Mouse (Mus musculus) colon, adult 2 months (tissue): ENCODE results near the gene Scel. TPM values are rescaled to one million over a fixed set of nuclear protein-coding genes. Genes with fewer than 3 reads are reported as not detected.

Experiments
- polyA plus RNA-seq: library from polyadenylated mRNA; depleted of rRNA; stranded (reverse); fragments of >200 nt; gene quantifications from 2 replicates; pipeline ENCODE4 v1.2.3, GENCODE M21; 2012; rRNA removed

The Scel gene
- 0.27 and 0.45 TPM in 2 replicates for polyA plus RNA-seq

DNA sequence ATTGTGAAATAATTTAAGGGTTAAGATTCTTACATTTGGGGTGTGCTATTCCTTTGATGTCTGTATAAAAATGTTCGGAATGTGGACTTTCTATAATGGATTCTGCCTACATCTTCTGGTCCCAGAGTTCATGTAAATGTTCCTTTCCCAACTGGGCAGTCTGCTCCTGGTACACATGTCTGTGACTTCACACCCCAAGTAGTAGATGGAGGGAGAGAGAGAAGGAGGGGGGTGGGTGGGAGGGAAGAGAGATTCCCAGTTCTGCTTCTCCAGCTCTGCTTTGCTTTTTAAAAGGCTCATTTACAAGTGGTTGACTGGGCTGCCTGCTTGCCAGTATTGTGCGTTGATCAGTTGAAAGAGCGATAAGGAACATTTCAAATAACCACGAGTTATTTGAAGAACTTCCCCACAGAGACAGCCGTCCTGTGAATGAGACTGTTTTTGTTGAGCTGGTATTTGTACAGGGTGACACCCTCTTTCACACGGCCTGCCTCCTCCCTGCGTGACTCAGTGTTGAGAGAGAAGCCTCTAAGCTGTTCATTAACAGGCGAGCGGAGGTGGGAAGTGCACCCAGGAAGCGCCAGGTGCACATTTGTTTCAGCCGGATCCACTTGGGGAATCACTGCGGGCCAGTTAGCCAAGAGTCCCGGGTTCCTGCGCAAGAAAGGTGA, at the start of gene Scel:
TSS of gene Scel (plus strand) at position 541 of the 671 bp plus-strand sequence.

DNA sequence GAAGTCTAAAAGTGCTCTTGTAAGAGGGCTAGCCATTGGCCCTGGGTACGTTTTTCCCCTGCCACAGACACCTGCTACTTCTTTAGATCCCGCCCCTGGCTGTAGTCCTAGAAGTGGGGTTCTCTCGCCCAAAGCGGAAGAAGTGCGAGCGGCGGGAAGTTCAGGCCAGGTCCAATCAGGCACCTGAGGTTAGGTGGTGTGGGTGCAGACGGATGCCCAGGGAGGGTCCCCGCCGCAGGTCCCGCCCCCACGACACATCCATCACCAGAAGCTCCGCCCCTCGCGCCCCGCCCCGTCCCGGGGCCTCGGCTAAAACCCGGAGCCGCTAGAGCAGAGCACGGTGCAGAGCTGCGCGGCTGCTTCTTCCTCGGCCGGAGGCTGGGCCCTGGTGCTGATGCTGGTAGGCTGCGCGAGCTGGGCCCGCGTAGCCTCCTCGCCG, 136.8 kb downstream of the Scel start, which contains the start of gene Slain1:
TSS of gene Slain1 (plus strand) at position 333 of the 439 bp plus-strand sequence.

Other genes with a start within 250 kb of the Scel start
- gene Mycbp2, start 166.5 kb upstream of the Scel start, polyA plus RNA-seq, result 8.6 and 11.5 TPM in 2 replicates
- 5.9 and 7.4 TPM in 2 replicates for gene Slain1, start 136.9 kb downstream of the Scel start, polyA plus RNA-seq